Mouse (Mus musculus): ENCODE data around the gene Spaca4. TPM values are rescaled to one million over a fixed set of nuclear protein-coding genes. Genes with fewer than 3 reads are reported as not detected.

Spaca4 gene
- total RNA-seq (2021) = not detected

- DNase-seq = no peak
- intact Hi-C loops (cut with DNase I) = no loop called here
Observed at GRCm38 (mm10) chr7:45725713-45726112, at the start of gene Spaca4. TSS of gene Spaca4 (minus strand) at chr7:45725813.

GRCm38 (mm10) chr7:45775237-45775636, 49.6 kb upstream of the Spaca4 start:
- no peak for DNase-seq
- intact Hi-C loops (cut with DNase I) = no loop called here

GRCm38 (mm10) chr7:45771101-45771500, 45.5 kb upstream of the Spaca4 start:
- intact Hi-C loops (cut with DNase I) = no loop called here
- no peak for DNase-seq

GRCm38 (mm10) chr7:45770427-45771082, 44.9 kb upstream of the Spaca4 start:
- intact Hi-C loops (cut with DNase I) = no loop called here
- DNase-seq = no peak

DNA sequence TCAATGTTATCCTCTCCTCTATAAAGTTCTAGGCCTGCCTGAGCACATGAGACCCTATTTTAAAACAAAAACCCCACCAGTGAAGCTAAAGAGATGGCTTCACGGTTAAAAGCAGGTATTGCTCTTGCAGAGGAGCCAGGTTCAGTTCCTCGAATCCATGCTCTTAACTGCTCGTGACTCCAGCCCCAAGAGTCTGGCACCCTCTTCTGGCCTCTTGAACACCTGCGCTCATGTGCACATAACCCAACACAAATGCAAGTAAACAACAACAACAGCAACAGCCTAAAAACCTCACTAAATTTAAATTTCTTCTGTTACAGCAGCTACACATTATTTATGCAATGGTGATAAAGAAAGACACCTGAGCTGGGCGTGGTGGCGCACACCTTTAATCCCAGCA, 41.9 kb upstream of the Spaca4 start:
- intact Hi-C loops (cut with DNase I) = no loop called here

DNA sequence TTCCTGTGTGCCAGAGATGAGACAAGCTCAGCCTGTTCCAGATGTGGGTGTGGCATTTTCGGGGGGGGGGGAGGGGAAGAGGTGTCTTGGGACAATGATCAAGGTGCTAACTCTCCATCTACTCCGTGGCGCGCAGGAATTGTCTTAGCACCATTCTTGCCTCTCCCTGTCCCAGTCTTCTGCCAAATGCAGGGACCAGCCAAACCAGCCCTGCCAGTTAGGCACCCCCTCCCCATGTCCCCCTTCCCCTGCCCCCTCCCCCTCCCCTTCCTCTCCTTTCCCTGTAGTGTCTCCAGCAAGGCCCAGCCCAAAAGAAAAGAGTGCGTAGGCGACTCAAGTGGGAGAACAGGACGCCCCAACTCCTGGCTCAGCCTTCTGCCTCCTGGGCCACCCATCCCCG, 41.2 kb upstream of the Spaca4 start:
- intact Hi-C loops (cut with DNase I) = no loop called here
- DNase-seq = no peak

More for the DNA sequence above, 41.9 kb upstream of the Spaca4 start:
- no peak for DNase-seq

DNA sequence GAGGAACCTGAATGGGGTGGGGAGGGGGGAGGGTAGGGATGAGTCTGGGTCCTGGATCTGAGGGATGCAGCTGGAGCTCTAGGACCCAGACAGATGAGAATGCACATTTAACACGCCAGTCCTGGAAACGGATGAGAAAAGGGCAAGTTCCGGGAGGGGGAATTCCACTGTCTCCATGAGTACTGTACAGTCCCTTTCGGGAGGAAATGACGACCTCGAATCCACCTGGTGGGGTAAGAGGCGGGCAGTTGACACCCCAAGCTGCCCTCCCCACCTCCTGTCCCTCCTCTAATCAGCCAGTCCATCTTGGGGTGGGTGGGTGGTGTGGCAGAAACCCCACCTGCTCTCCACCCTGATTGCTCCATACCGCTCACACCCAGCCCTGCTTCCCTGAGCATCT, 40.4 kb upstream of the Spaca4 start:
- no peak for DNase-seq
- intact Hi-C loops (cut with DNase I) = no loop called here

DNA sequence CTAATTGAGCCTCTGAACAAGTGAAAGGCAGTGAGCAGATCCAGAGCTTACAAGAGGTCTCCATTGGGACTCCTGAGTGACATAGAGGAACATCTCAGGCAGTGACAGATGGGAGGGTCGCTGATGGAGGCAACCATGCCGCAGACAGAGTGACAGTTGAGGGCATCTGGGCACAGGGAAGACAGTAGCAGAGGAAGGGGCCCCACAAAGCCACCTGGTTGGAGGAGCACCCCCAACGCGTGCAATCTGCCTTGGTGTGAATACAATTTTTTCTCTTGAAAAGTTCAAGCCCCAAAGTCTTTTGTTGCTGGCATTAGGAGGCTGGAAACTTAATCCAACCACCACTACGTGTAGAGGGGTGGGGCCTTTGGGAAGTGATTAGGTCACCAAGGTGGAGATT, 34.5 kb upstream of the Spaca4 start:
- intact Hi-C loops (cut with DNase I) = no loop called here
- no peak for DNase-seq

DNA sequence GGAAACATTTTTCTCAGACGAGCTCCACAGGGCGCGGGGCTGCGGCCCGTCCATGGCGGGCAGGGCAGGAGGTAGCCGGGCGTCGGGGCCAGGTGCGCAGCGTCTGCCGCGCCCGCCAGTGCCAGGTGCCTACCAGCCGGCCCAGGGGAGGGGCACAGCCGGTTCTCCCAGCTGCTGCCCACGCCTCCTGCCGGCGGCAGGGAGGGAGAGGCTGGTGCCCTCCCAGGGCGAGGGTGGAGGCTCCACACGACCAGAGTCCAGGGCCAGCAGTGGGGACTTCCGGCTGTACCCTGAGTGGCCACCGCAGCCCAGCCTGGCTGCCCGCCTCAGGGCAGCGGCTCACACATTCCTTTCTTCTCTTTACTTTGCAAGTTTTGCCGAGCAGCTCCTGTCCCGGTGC, 33.8 kb upstream of the Spaca4 start:
- intact Hi-C loops (cut with DNase I) = no loop called here
- no peak for DNase-seq

DNA sequence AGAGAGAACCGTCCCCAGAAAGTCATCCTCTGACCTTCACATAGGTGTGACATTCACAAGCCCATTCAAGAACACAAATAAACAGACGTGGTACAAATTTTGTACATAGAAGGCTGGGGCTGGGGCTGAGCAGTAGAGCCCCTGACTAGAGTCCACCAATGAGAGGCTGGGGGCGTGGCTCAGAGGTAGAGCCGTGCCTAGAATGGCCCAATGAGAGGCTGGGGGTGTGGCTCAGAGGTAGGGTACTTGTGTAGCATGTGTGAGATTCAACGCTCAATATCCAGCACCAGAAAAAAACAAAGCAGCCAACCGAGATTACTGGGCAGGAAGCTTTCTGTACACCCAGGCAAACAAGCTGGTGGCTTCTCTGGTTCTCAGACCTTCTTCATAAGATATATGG, 30.1 kb upstream of the Spaca4 start:
- intact Hi-C loops (cut with DNase I) = no loop called here
- no peak for DNase-seq

DNA sequence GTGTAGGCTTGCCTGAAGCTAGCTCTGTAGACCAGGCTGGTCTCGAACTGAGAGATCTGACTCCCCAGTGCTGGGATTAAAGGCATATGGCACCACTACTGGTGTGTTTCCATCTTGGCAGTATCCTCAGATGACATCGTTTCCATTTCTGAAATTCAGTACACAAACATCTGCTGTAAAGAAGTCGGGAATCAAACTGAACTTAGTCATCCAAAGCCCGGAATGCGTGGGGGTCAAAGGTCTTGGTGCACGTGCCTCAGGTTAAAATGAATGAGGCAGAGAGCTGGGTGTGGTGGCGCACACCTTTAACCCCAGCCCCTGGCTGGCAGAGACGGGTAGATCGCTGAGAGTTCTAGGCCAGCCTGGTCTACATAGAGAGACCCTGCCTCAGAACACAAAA, 24.5 kb upstream of the Spaca4 start:
- intact Hi-C loops (cut with DNase I) = no loop called here
- no peak for DNase-seq

DNA sequence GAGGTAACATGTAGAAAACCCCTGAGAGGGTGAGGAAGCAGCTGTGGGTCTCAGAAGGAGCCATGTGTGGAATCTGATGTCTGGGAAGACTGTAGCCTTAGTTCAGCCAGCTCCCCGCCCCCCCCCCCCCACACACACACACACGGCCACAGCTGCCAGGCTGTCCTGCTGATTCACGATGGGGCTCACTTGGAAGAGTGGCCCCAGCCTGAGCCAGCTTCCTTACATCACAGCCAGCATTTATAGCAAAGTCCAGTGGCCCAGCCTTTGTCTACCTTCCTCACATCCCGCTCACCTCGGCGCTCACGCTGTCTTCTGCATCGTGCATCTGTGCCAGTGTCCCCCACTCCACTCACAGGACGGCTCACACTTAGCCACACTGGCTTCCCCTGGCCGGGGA, 23.8 kb upstream of the Spaca4 start:
- intact Hi-C loops (cut with DNase I) = no loop called here
- no peak for DNase-seq

DNA sequence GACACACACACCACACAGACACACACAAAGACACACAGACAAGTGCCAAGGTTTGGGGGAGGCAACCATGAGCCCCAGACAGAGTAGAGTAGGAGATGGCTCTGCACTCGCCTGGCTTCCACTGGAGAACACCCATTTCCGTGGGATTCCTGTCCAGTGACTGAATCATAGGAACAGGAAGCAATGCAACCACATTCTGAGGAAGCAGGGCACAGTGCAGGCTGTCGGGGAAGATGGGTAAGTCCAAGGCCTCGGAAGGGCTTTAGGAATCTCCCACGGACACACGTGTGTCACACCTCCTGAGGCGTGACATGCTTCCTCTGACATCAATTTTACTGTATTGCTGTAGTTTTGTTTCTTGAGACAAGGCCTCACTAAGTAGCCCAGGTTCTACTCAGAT, 22.5 kb upstream of the Spaca4 start:
- no peak for DNase-seq
- intact Hi-C loops (cut with DNase I) = no loop called here

DNA sequence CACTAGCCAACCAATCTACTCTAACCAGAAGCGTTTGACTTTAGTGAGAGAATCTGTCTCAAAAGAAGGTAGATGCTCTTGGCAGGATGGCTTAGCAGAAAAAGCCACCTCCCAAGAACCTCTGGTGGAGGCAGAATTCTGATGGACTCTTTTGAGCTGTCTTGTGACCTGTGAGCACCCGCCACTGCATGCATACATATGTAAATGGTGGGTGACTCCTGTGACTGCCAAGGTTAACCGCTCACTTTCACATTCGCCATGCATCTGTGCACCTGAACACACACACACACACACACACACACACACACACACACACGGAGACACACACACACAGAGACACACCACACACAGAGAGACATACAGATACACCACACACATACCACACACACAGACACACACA, 21.8 kb upstream of the Spaca4 start:
- DNase-seq = no peak
- intact Hi-C loops (cut with DNase I) = no loop called here

GRCm38 (mm10) chr7:45746518-45746917, 20.9 kb upstream of the Spaca4 start:
- no peak for DNase-seq
- intact Hi-C loops (cut with DNase I) = no loop called here

- intact Hi-C loops (cut with DNase I) = no loop called here
- peak; percentile 58 to 85 for DNase-seq
Observed at GRCm38 (mm10) chr7:45744387-45744786, 18.8 kb upstream of the Spaca4 start.

- no peak for DNase-seq
- intact Hi-C loops (cut with DNase I) = no loop called here
Observed at GRCm38 (mm10) chr7:45742338-45742737, 16.7 kb upstream of the Spaca4 start.

- intact Hi-C loops (cut with DNase I) = no loop called here
- no peak for DNase-seq
Observed at GRCm38 (mm10) chr7:45741777-45742176, 16.2 kb upstream of the Spaca4 start.

DNA sequence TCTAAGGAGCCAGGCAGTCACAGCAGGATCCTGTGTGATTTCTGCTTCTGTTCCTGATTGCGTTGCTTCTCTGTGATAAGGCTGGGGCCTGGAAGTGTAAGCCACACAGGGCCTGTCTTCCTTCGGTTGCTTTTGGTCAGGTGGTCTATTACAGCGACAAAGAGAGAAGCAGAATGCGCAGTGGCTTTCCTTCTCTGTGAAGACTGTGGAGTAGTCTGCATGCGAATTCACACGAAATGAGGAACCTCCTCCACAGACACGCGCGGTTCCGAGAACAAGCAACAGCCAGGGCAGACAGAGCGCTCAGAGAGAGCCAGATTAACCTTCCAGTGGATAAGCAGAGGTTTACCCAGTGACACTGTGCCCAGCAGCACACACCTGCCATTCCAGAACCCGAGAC, 15.7 kb upstream of the Spaca4 start:
- intact Hi-C loops (cut with DNase I) = no loop called here
- DNase-seq = no peak

GRCm38 (mm10) chr7:45739820-45740219, 14.2 kb upstream of the Spaca4 start:
- intact Hi-C loops (cut with DNase I) = loop anchor here (1.0 kb wide), 3 partner anchors 61 to 269 kb away; no protein-coding TSS in a partner anchor
- no peak for DNase-seq

GRCm38 (mm10) chr7:45739162-45739763, 13.7 kb upstream of the Spaca4 start:
- peak; percentile 84 to 94 for DNase-seq
- intact Hi-C loops (cut with DNase I) = loop anchor here (1.0 kb wide), 3 partner anchors 62 to 270 kb away; no protein-coding TSS in a partner anchor

- intact Hi-C loops (cut with DNase I) = no loop called here
Observed at GRCm38 (mm10) chr7:45733477-45733876, 7.9 kb upstream of the Spaca4 start.

More at GRCm38 (mm10) chr7:45733477-45733876, 7.9 kb upstream of the Spaca4 start:
- no peak for DNase-seq
